Mouse (Mus musculus): ENCODE measurements around the gene Pfdn6. TPM values are rescaled to one million over a fixed set of nuclear protein-coding genes. Genes with fewer than 3 reads are reported as not detected.
"Not testable (repeated sequence)": the region's sequence is repeated elsewhere in the genome, so short reads cannot be mapped to it uniquely, and the experiment has no call there.

The Pfdn6 gene
- total RNA-seq (2021), result 10 to 100 TPM; 77.7 to 81.0 TPM
- polyA plus RNA-seq (2012; rRNA removed), result 28.0 and 29.6 TPM in 2 replicates
- long read RNA-seq, transcript Pfdn6-201 (4 exons, 807 nt), result major isoform, 21 of 26 reads
- long read RNA-seq, partial matches to known transcripts, result 1 of 26 reads
- long read RNA-seq, other reads (novel, unspliced or antisense), result 2 of 26 reads

- peak within 1 kb of the TSS; percentile 76 for H3K4me3 ChIP-seq
- peaks cover 3% of the 10 kb centered on the region; the same call in 1 of the 2 replicates for H3K4me1 ChIP-seq (ENCODE audit: control insufficient read depth, insufficient read depth, low read length)
- intact Hi-C loops (cut with DNase I), result loop anchor here (1.0 kb wide), 3 partner anchors 11 to 15 kb away; partner anchors contain the start of genes B3galt4, Rgl2 and Vps52
- peak; percentile 14; the same call in 1 of the 2 replicates for TF ChIP-seq EP300 (IDR thresholded peaks at IDR 0.05; ENCODE audit: insufficient read depth, low read depth, low read length)
- peak; percentile 73 for TF ChIP-seq POLR2A (IDR thresholded peaks at IDR 0.05; ENCODE audit: insufficient read depth, low read depth, low read length)
- TF ChIP-seq CTCF (IDR thresholded peaks at IDR 0.05), result no peak
- no peaks in the 10 kb centered on the region for H3K79me2 ChIP-seq (replicated peaks; ENCODE audit: control insufficient read depth, insufficient read depth, low read length)
- under 1% methylated on average over 36 of the region's 36 CpGs for WGBS
- no peaks in the 10 kb centered on the region for H3K36me3 ChIP-seq (ENCODE audit: control insufficient read depth, insufficient read depth, low read length)
- peak within 1 kb of the TSS; percentile 92 for H3K9ac ChIP-seq (ENCODE audit: low read depth, low read length)
- DNase-seq, result peak; percentile 90 to 92
- H3K27me3 ChIP-seq (ENCODE audit: control insufficient read depth, insufficient read depth, low read length), result no peaks in the 10 kb centered on the region
- H3K27ac ChIP-seq, result peak within 1 kb of the TSS; percentile 92
Measured at GRCm38 (mm10) chr17:33940206-33940805, at the start of gene Pfdn6, which contains the start of gene Wdr46. Pfdn6 (minus strand) TSS chr17:33940343. Wdr46 (plus strand) TSS chr17:33940660.

- 3% methylated on average over 8 of the region's 8 CpGs for WGBS
- H3K79me2 ChIP-seq (replicated peaks; ENCODE audit: control insufficient read depth, insufficient read depth, low read length); H3K36me3 ChIP-seq (ENCODE audit: control insufficient read depth, insufficient read depth, low read length); H3K27me3 ChIP-seq (ENCODE audit: control insufficient read depth, insufficient read depth, low read length); H3K9ac ChIP-seq (ENCODE audit: low read depth, low read length); H3K27ac ChIP-seq; H3K4me3 ChIP-seq: not testable (repeated sequence)
- intact Hi-C loops (cut with DNase I), result loop anchor here (1.0 to 5.0 kb wide), 2 partner anchors 14 to 85 kb away; no protein-coding TSS in a partner anchor
- TF ChIP-seq CTCF (IDR thresholded peaks at IDR 0.05) (peak; percentile 88), EP300 (IDR thresholded peaks at IDR 0.05; ENCODE audit: insufficient read depth, low read depth, low read length) (peak; percentile 25; the same call in 1 of the 2 replicates)
- H3K4me1 ChIP-seq (ENCODE audit: control insufficient read depth, insufficient read depth, low read length), result peaks cover 18% of the 10 kb centered on the region
- DNase-seq, result peak; percentile 62 to 80
Measured at GRCm38 (mm10) chr17:33982136-33982535, 42.0 kb upstream of the Pfdn6 start.

- peak overlapping the region; percentile 78 for H3K27ac ChIP-seq
- not testable (repeated sequence) for H3K27me3 ChIP-seq (ENCODE audit: control insufficient read depth, insufficient read depth, low read length); H3K79me2 ChIP-seq (replicated peaks; ENCODE audit: control insufficient read depth, insufficient read depth, low read length); H3K36me3 ChIP-seq (ENCODE audit: control insufficient read depth, insufficient read depth, low read length)
- peak; percentile 95; the same call in 1 of the 2 replicates for TF ChIP-seq EP300 (IDR thresholded peaks at IDR 0.05; ENCODE audit: insufficient read depth, low read depth, low read length)
- TF ChIP-seq POLR2A (IDR thresholded peaks at IDR 0.05; ENCODE audit: insufficient read depth, low read depth, low read length), result peak; percentile 73
- TF ChIP-seq CTCF (IDR thresholded peaks at IDR 0.05), result peak; percentile 52
- WGBS, result under 1% methylated on average over 27 of the region's 27 CpGs
- peak; percentile 85 to 91 for DNase-seq
- peak overlapping the region; percentile 64 for H3K9ac ChIP-seq (ENCODE audit: low read depth, low read length)
- intact Hi-C loops (cut with DNase I), result loop anchor here (5.0 kb wide), 1 partner anchor 84 kb away; no protein-coding TSS in a partner anchor
- peaks cover 18% of the 10 kb centered on the region for H3K4me1 ChIP-seq (ENCODE audit: control insufficient read depth, insufficient read depth, low read length)
- H3K4me3 ChIP-seq, result peak overlapping the region; percentile 53
Measured at GRCm38 (mm10) chr17:33981192-33981909, 41.2 kb upstream of the Pfdn6 start.

GRCm38 (mm10) chr17:33980181-33981035, 40.3 kb upstream of the Pfdn6 start:
- H3K27me3 ChIP-seq (ENCODE audit: control insufficient read depth, insufficient read depth, low read length), result no peaks in the 10 kb centered on the region

GRCm38 (mm10) chr17:33979512-33980050, 39.4 kb upstream of the Pfdn6 start:
- 77% methylated on average over 6 of the region's 6 CpGs for WGBS
- intact Hi-C loops (cut with DNase I), result loop anchor here (5.0 kb wide), 1 partner anchor 82 kb away; no protein-coding TSS in a partner anchor
- no peaks in the 10 kb centered on the region for H3K79me2 ChIP-seq (replicated peaks; ENCODE audit: control insufficient read depth, insufficient read depth, low read length)
- no peak for DNase-seq
- H3K9ac ChIP-seq (ENCODE audit: low read depth, low read length), result no peak overlapping the region
- H3K4me3 ChIP-seq, result no peak overlapping the region
- peak overlapping the region; percentile 81 for H3K27ac ChIP-seq
- TF ChIP-seq POLR2A (IDR thresholded peaks at IDR 0.05; ENCODE audit: insufficient read depth, low read depth, low read length), result no peak
- no peak for TF ChIP-seq CTCF (IDR thresholded peaks at IDR 0.05)
- no peak for TF ChIP-seq EP300 (IDR thresholded peaks at IDR 0.05; ENCODE audit: insufficient read depth, low read depth, low read length)
- H3K4me1 ChIP-seq (ENCODE audit: control insufficient read depth, insufficient read depth, low read length), result peaks cover 18% of the 10 kb centered on the region
- H3K27me3 ChIP-seq (ENCODE audit: control insufficient read depth, insufficient read depth, low read length), result no peaks in the 10 kb centered on the region
- no peaks in the 10 kb centered on the region for H3K36me3 ChIP-seq (ENCODE audit: control insufficient read depth, insufficient read depth, low read length)

More at GRCm38 (mm10) chr17:33980181-33981035, 40.3 kb upstream of the Pfdn6 start:
- H3K9ac ChIP-seq (ENCODE audit: low read depth, low read length), result peak overlapping the region; percentile 20; the same call in 1 of the 2 replicates
- no peak for DNase-seq
- intact Hi-C loops (cut with DNase I), result loop anchor here (5.0 kb wide), 1 partner anchor 83 kb away; no protein-coding TSS in a partner anchor
- H3K27ac ChIP-seq, result peak overlapping the region; percentile 78
- no peaks in the 10 kb centered on the region for H3K36me3 ChIP-seq (ENCODE audit: control insufficient read depth, insufficient read depth, low read length)
- TF ChIP-seq POLR2A (IDR thresholded peaks at IDR 0.05; ENCODE audit: insufficient read depth, low read depth, low read length) (no peak), CTCF (IDR thresholded peaks at IDR 0.05) (no peak), EP300 (IDR thresholded peaks at IDR 0.05; ENCODE audit: insufficient read depth, low read depth, low read length) (no peak)
- no peaks in the 10 kb centered on the region for H3K79me2 ChIP-seq (replicated peaks; ENCODE audit: control insufficient read depth, insufficient read depth, low read length)
- no peak overlapping the region for H3K4me3 ChIP-seq
- 72% methylated on average over 19 of the region's 19 CpGs for WGBS
- H3K4me1 ChIP-seq (ENCODE audit: control insufficient read depth, insufficient read depth, low read length), result peaks cover 18% of the 10 kb centered on the region
